Mouse (Mus musculus): ENCODE measurements around the gene Rnase13. TPM values are rescaled to one million over a fixed set of nuclear protein-coding genes. Genes with fewer than 3 reads are reported as not detected.

The Rnase13 gene
- polyA plus RNA-seq, 1 experiment from 2014 or later: not detected

GRCm38 (mm10) chr14:51893809-51894208 lies 28.8 kb downstream of the Rnase13 start:
- Histone ChIP-seq H3K4me2 (ENCODE audit: low read depth, low read length) (no peak overlapping the region), H3K4me1 (ENCODE audit: control insufficient read depth, insufficient read depth, low read length) (no peaks in the 10 kb centered on the region), H3K4me3 (ENCODE audit: low read depth, low read length) (no peak overlapping the region), H3K9me3 (ENCODE audit: control insufficient read depth, low read length) (no peaks in the 10 kb centered on the region), H3K27ac (replicated peaks; ENCODE audit: low read depth, low read length) (no peak overlapping the region), H3K36me3 (ENCODE audit: control insufficient read depth, insufficient read depth, low read length) (peaks cover 31% of the 10 kb centered on the region), H3K9ac (ENCODE audit: low read depth, low read length) (no peak overlapping the region), H3K27me3 (replicated peaks; ENCODE audit: control insufficient read depth, insufficient read depth, low read length) (no peaks in the 10 kb centered on the region)
- DNase-seq (ENCODE audit: low spot score): no peak
- 58% methylated on average over 3 of the region's 3 CpGs for WGBS
- ATAC-seq (ENCODE audit: low read depth): no peak

GRCm38 (mm10) chr14:51893094-51893794 lies 29.3 kb downstream of the Rnase13 start:
- no peak overlapping the region for H3K27ac ChIP-seq (replicated peaks; ENCODE audit: low read depth, low read length)
- no peak overlapping the region for H3K4me3 ChIP-seq (ENCODE audit: low read depth, low read length)
- peak; percentile 48 for DNase-seq (ENCODE audit: low spot score)
- H3K36me3 ChIP-seq (ENCODE audit: control insufficient read depth, insufficient read depth, low read length): peaks cover 37% of the 10 kb centered on the region
- no peaks in the 10 kb centered on the region for H3K9me3 ChIP-seq (ENCODE audit: control insufficient read depth, low read length)
- WGBS: 24% methylated on average over 10 of the region's 10 CpGs
- no peaks in the 10 kb centered on the region for H3K4me1 ChIP-seq (ENCODE audit: control insufficient read depth, insufficient read depth, low read length)
- H3K9ac ChIP-seq (ENCODE audit: low read depth, low read length): no peak overlapping the region
- no peaks in the 10 kb centered on the region for H3K27me3 ChIP-seq (replicated peaks; ENCODE audit: control insufficient read depth, insufficient read depth, low read length)
- ATAC-seq (ENCODE audit: low read depth): peak; percentile 48; the same call in 1 of the 2 replicates
- no peak overlapping the region for H3K4me2 ChIP-seq (ENCODE audit: low read depth, low read length)

GRCm38 (mm10) chr14:51892191-51892939 lies 30.2 kb downstream of the Rnase13 start, which contains the start of gene Slc39a2:
Gene Slc39a2 (plus strand): TSS chr14:51892889.
- no peak for DNase-seq (ENCODE audit: low spot score)

GRCm38 (mm10) chr14:51889833-51890232 lies 32.7 kb downstream of the Rnase13 start:
- no peak overlapping the region for H3K27ac ChIP-seq (replicated peaks; ENCODE audit: low read depth, low read length)
- WGBS: 88% methylated on average over 6 of the region's 6 CpGs
- H3K27me3 ChIP-seq (replicated peaks; ENCODE audit: control insufficient read depth, insufficient read depth, low read length): no peaks in the 10 kb centered on the region
- H3K9ac ChIP-seq (ENCODE audit: low read depth, low read length): no peak overlapping the region
- no peaks in the 10 kb centered on the region for H3K9me3 ChIP-seq (ENCODE audit: control insufficient read depth, low read length)
- no peak for ATAC-seq (ENCODE audit: low read depth)
- H3K4me2 ChIP-seq (ENCODE audit: low read depth, low read length): no peak overlapping the region
- DNase-seq (ENCODE audit: low spot score): no peak
- peaks cover 8% of the 10 kb centered on the region; the same call in 1 of the 2 replicates for H3K4me1 ChIP-seq (ENCODE audit: control insufficient read depth, insufficient read depth, low read length)
- H3K4me3 ChIP-seq (ENCODE audit: low read depth, low read length): no peak overlapping the region
- peaks cover 55% of the 10 kb centered on the region for H3K36me3 ChIP-seq (ENCODE audit: control insufficient read depth, insufficient read depth, low read length)

More at GRCm38 (mm10) chr14:51892191-51892939, 30.2 kb downstream of the Rnase13 start, which contains the start of gene Slc39a2:
- Histone ChIP-seq H3K9ac (ENCODE audit: low read depth, low read length) (no peak within 1 kb of the TSS), H3K4me1 (ENCODE audit: control insufficient read depth, insufficient read depth, low read length) (no peaks in the 10 kb centered on the region), H3K36me3 (ENCODE audit: control insufficient read depth, insufficient read depth, low read length) (peaks cover 45% of the 10 kb centered on the region), H3K27me3 (replicated peaks; ENCODE audit: control insufficient read depth, insufficient read depth, low read length) (no peaks in the 10 kb centered on the region), H3K27ac (replicated peaks; ENCODE audit: low read depth, low read length) (no peak within 1 kb of the TSS), H3K9me3 (ENCODE audit: control insufficient read depth, low read length) (no peaks in the 10 kb centered on the region), H3K4me3 (ENCODE audit: low read depth, low read length) (no peak within 1 kb of the TSS), H3K4me2 (ENCODE audit: low read depth, low read length) (no peak within 1 kb of the TSS)
- WGBS: 91% methylated on average over 9 of the region's 9 CpGs
- no peak for ATAC-seq (ENCODE audit: low read depth)

GRCm38 (mm10) chr14:51886051-51886450 lies 36.5 kb downstream of the Rnase13 start:
- Histone ChIP-seq H3K9ac (ENCODE audit: low read depth, low read length) (no peak overlapping the region), H3K4me1 (ENCODE audit: control insufficient read depth, insufficient read depth, low read length) (peaks cover 8% of the 10 kb centered on the region; the same call in 1 of the 2 replicates), H3K27ac (replicated peaks; ENCODE audit: low read depth, low read length) (no peak overlapping the region), H3K27me3 (replicated peaks; ENCODE audit: control insufficient read depth, insufficient read depth, low read length) (no peaks in the 10 kb centered on the region), H3K36me3 (ENCODE audit: control insufficient read depth, insufficient read depth, low read length) (peaks cover 46% of the 10 kb centered on the region), H3K4me2 (ENCODE audit: low read depth, low read length) (peak overlapping the region; percentile 74; the same call in 1 of the 2 replicates), H3K4me3 (ENCODE audit: low read depth, low read length) (peak overlapping the region; percentile 79), H3K9me3 (ENCODE audit: control insufficient read depth, low read length) (no peaks in the 10 kb centered on the region)
- DNase-seq (ENCODE audit: low spot score) (no peak), ATAC-seq (ENCODE audit: low read depth) (no peak)
- 59% methylated on average over 6 of the region's 6 CpGs for WGBS

GRCm38 (mm10) chr14:51884598-51885331 lies 37.8 kb downstream of the Rnase13 start, which contains the start of gene Mettl17:
Gene Mettl17 (plus strand): TSS chr14:51884842.
- under 1% methylated on average over 43 of the region's 43 CpGs for WGBS
- peak within 1 kb of the TSS; percentile 71 for H3K9ac ChIP-seq (ENCODE audit: low read depth, low read length)
- peak within 1 kb of the TSS; percentile 74 for H3K27ac ChIP-seq (replicated peaks; ENCODE audit: low read depth, low read length)
- H3K4me2 ChIP-seq (ENCODE audit: low read depth, low read length): peak within 1 kb of the TSS; percentile 74
- peaks cover 8% of the 10 kb centered on the region; the same call in 1 of the 2 replicates for H3K4me1 ChIP-seq (ENCODE audit: control insufficient read depth, insufficient read depth, low read length)
- ATAC-seq (ENCODE audit: low read depth) (peak; percentile 98), DNase-seq (ENCODE audit: low spot score) (peak; percentile 99)
- no peaks in the 10 kb centered on the region for H3K27me3 ChIP-seq (replicated peaks; ENCODE audit: control insufficient read depth, insufficient read depth, low read length)
- no peaks in the 10 kb centered on the region for H3K9me3 ChIP-seq (ENCODE audit: control insufficient read depth, low read length)
- H3K4me3 ChIP-seq (ENCODE audit: low read depth, low read length): peak within 1 kb of the TSS; percentile 79
- peaks cover 33% of the 10 kb centered on the region for H3K36me3 ChIP-seq (ENCODE audit: control insufficient read depth, insufficient read depth, low read length)

GRCm38 (mm10) chr14:51884031-51884544 lies 38.5 kb downstream of the Rnase13 start:
- Histone ChIP-seq H3K36me3 (ENCODE audit: control insufficient read depth, insufficient read depth, low read length) (peaks cover 26% of the 10 kb centered on the region), H3K4me1 (ENCODE audit: control insufficient read depth, insufficient read depth, low read length) (peaks cover 8% of the 10 kb centered on the region; the same call in 1 of the 2 replicates), H3K4me2 (ENCODE audit: low read depth, low read length) (peak overlapping the region; percentile 74), H3K4me3 (ENCODE audit: low read depth, low read length) (peak overlapping the region; percentile 79), H3K9ac (ENCODE audit: low read depth, low read length) (peak overlapping the region; percentile 63), H3K27me3 (replicated peaks; ENCODE audit: control insufficient read depth, insufficient read depth, low read length) (no peaks in the 10 kb centered on the region), H3K9me3 (ENCODE audit: control insufficient read depth, low read length) (no peaks in the 10 kb centered on the region), H3K27ac (replicated peaks; ENCODE audit: low read depth, low read length) (peak overlapping the region; percentile 74)
- 1% methylated on average over 14 of the region's 14 CpGs for WGBS
- peak; percentile 61 for DNase-seq (ENCODE audit: low spot score)
- peak; percentile 42 for ATAC-seq (ENCODE audit: low read depth)

- peak; percentile 45 for ATAC-seq (ENCODE audit: low read depth)
- peak overlapping the region; percentile 74 for H3K4me2 ChIP-seq (ENCODE audit: low read depth, low read length)
- no peaks in the 10 kb centered on the region for H3K27me3 ChIP-seq (replicated peaks; ENCODE audit: control insufficient read depth, insufficient read depth, low read length)
- 0% methylated on average over 4 of the region's 4 CpGs for WGBS
- DNase-seq (ENCODE audit: low spot score): peak; percentile 90
- peaks cover 8% of the 10 kb centered on the region; the same call in 1 of the 2 replicates for H3K4me1 ChIP-seq (ENCODE audit: control insufficient read depth, insufficient read depth, low read length)
- peak overlapping the region; percentile 63; the same call in 1 of the 2 replicates for H3K9ac ChIP-seq (ENCODE audit: low read depth, low read length)
- peaks cover 21% of the 10 kb centered on the region for H3K36me3 ChIP-seq (ENCODE audit: control insufficient read depth, insufficient read depth, low read length)
- no peaks in the 10 kb centered on the region for H3K9me3 ChIP-seq (ENCODE audit: control insufficient read depth, low read length)
- H3K27ac ChIP-seq (replicated peaks; ENCODE audit: low read depth, low read length): peak overlapping the region; percentile 74
- peak overlapping the region; percentile 79 for H3K4me3 ChIP-seq (ENCODE audit: low read depth, low read length)
These were observed 39.0 kb downstream of the Rnase13 start for GRCm38 (mm10) chr14:51883527-51884030.

Measured in embryonic facial prominence, embryonic 14.5 days (tissue).